Mouse (Mus musculus): Measurements from ENCODE around the gene Cpxm1. TPM values are rescaled to one million over a fixed set of nuclear protein-coding genes. Genes with fewer than 3 reads are reported as not detected.

Gene Cpxm1
- polyA plus RNA-seq (2012; rRNA removed), result 10.6 and 13.2 TPM in 2 replicates

- H3K27ac ChIP-seq (ENCODE audit: insufficient read depth, low read length), result no peak within 1 kb of the TSS
These were observed at the start of gene Cpxm1 for GRCm38 (mm10) chr2:130397186-130397985. Gene Cpxm1 (minus strand): TSS chr2:130397574.

GRCm38 (mm10) chr2:130442162-130442561, 44.8 kb upstream of the Cpxm1 start:
- H3K4me3 ChIP-seq (ENCODE audit: insufficient read depth, low read length), result no peak overlapping the region
- no peaks in the 10 kb centered on the region for H3K4me1 ChIP-seq (ENCODE audit: control insufficient read depth, insufficient read depth, low read length)
- no peak overlapping the region for H3K27ac ChIP-seq (ENCODE audit: insufficient read depth, low read length)
- TF ChIP-seq POLR2A (IDR thresholded peaks at IDR 0.05; ENCODE audit: extremely low read depth, insufficient read depth, low read length) (no peak), CTCF (IDR thresholded peaks at IDR 0.05; ENCODE audit: extremely low read depth, insufficient read depth, low read length) (no peak)

More at GRCm38 (mm10) chr2:130397186-130397985, at the start of gene Cpxm1:
- no peaks in the 10 kb centered on the region; the same call in 1 of the 2 replicates for H3K4me1 ChIP-seq (ENCODE audit: control insufficient read depth, insufficient read depth, low read length)
- TF ChIP-seq POLR2A (IDR thresholded peaks at IDR 0.05; ENCODE audit: extremely low read depth, insufficient read depth, low read length), result no peak
- TF ChIP-seq CTCF (IDR thresholded peaks at IDR 0.05; ENCODE audit: extremely low read depth, insufficient read depth, low read length), result no peak
- peak within 1 kb of the TSS; percentile 8 for H3K4me3 ChIP-seq (ENCODE audit: insufficient read depth, low read length)

GRCm38 (mm10) chr2:130439840-130440480, 42.6 kb upstream of the Cpxm1 start:
- no peak for TF ChIP-seq POLR2A (IDR thresholded peaks at IDR 0.05; ENCODE audit: extremely low read depth, insufficient read depth, low read length)
- TF ChIP-seq CTCF (IDR thresholded peaks at IDR 0.05; ENCODE audit: extremely low read depth, insufficient read depth, low read length), result no peak
- Histone ChIP-seq H3K4me1 (ENCODE audit: control insufficient read depth, insufficient read depth, low read length) (no peaks in the 10 kb centered on the region), H3K4me3 (ENCODE audit: insufficient read depth, low read length) (no peak overlapping the region), H3K27ac (ENCODE audit: insufficient read depth, low read length) (no peak overlapping the region)

- TF ChIP-seq CTCF (IDR thresholded peaks at IDR 0.05; ENCODE audit: extremely low read depth, insufficient read depth, low read length) (no peak), POLR2A (IDR thresholded peaks at IDR 0.05; ENCODE audit: extremely low read depth, insufficient read depth, low read length) (no peak)
- H3K4me1 ChIP-seq (ENCODE audit: control insufficient read depth, insufficient read depth, low read length), result no peaks in the 10 kb centered on the region
These were observed 41.5 kb upstream of the Cpxm1 start for GRCm38 (mm10) chr2:130438861-130439260.

GRCm38 (mm10) chr2:130436769-130437168, 39.4 kb upstream of the Cpxm1 start:
- H3K4me3 ChIP-seq (ENCODE audit: insufficient read depth, low read length), result no peak overlapping the region
- H3K4me1 ChIP-seq (ENCODE audit: control insufficient read depth, insufficient read depth, low read length), result no peaks in the 10 kb centered on the region
- no peak overlapping the region for H3K27ac ChIP-seq (ENCODE audit: insufficient read depth, low read length)
- no peak for TF ChIP-seq CTCF (IDR thresholded peaks at IDR 0.05; ENCODE audit: extremely low read depth, insufficient read depth, low read length)
- no peak for TF ChIP-seq POLR2A (IDR thresholded peaks at IDR 0.05; ENCODE audit: extremely low read depth, insufficient read depth, low read length)

More at GRCm38 (mm10) chr2:130438861-130439260, 41.5 kb upstream of the Cpxm1 start:
- no peak overlapping the region for H3K4me3 ChIP-seq (ENCODE audit: insufficient read depth, low read length)
- no peak overlapping the region for H3K27ac ChIP-seq (ENCODE audit: insufficient read depth, low read length)

GRCm38 (mm10) chr2:130433152-130433551, 35.8 kb upstream of the Cpxm1 start:
- Histone ChIP-seq H3K4me1 (ENCODE audit: control insufficient read depth, insufficient read depth, low read length) (no peaks in the 10 kb centered on the region; the same call in 1 of the 2 replicates), H3K27ac (ENCODE audit: insufficient read depth, low read length) (no peak overlapping the region), H3K4me3 (ENCODE audit: insufficient read depth, low read length) (no peak overlapping the region)
- TF ChIP-seq POLR2A (IDR thresholded peaks at IDR 0.05; ENCODE audit: extremely low read depth, insufficient read depth, low read length) (no peak), CTCF (IDR thresholded peaks at IDR 0.05; ENCODE audit: extremely low read depth, insufficient read depth, low read length) (peak; percentile 65)

GRCm38 (mm10) chr2:130432157-130432556, 34.8 kb upstream of the Cpxm1 start:
- Histone ChIP-seq H3K4me3 (ENCODE audit: insufficient read depth, low read length) (no peak overlapping the region), H3K27ac (ENCODE audit: insufficient read depth, low read length) (no peak overlapping the region), H3K4me1 (ENCODE audit: control insufficient read depth, insufficient read depth, low read length) (no peaks in the 10 kb centered on the region; the same call in 1 of the 2 replicates)
- no peak for TF ChIP-seq CTCF (IDR thresholded peaks at IDR 0.05; ENCODE audit: extremely low read depth, insufficient read depth, low read length)
- no peak for TF ChIP-seq POLR2A (IDR thresholded peaks at IDR 0.05; ENCODE audit: extremely low read depth, insufficient read depth, low read length)

GRCm38 (mm10) chr2:130430484-130430883, 33.1 kb upstream of the Cpxm1 start:
- Histone ChIP-seq H3K27ac (ENCODE audit: insufficient read depth, low read length) (no peak overlapping the region), H3K4me3 (ENCODE audit: insufficient read depth, low read length) (no peak overlapping the region), H3K4me1 (ENCODE audit: control insufficient read depth, insufficient read depth, low read length) (no peaks in the 10 kb centered on the region; the same call in 1 of the 2 replicates)
- no peak for TF ChIP-seq POLR2A (IDR thresholded peaks at IDR 0.05; ENCODE audit: extremely low read depth, insufficient read depth, low read length)
- TF ChIP-seq CTCF (IDR thresholded peaks at IDR 0.05; ENCODE audit: extremely low read depth, insufficient read depth, low read length), result no peak

- no peak overlapping the region for H3K4me3 ChIP-seq (ENCODE audit: insufficient read depth, low read length)
- TF ChIP-seq POLR2A (IDR thresholded peaks at IDR 0.05; ENCODE audit: extremely low read depth, insufficient read depth, low read length) (no peak), CTCF (IDR thresholded peaks at IDR 0.05; ENCODE audit: extremely low read depth, insufficient read depth, low read length) (no peak)
These were observed 32.5 kb upstream of the Cpxm1 start for GRCm38 (mm10) chr2:130429851-130430250.

More at GRCm38 (mm10) chr2:130429851-130430250, 32.5 kb upstream of the Cpxm1 start:
- no peak overlapping the region for H3K27ac ChIP-seq (ENCODE audit: insufficient read depth, low read length)
- H3K4me1 ChIP-seq (ENCODE audit: control insufficient read depth, insufficient read depth, low read length), result no peaks in the 10 kb centered on the region; the same call in 1 of the 2 replicates
